Comparison of ENCODE assay signal across 7 mouse cellular contexts in genomic region chr1:167220303-167221174, GRCm38 (mm10).
DNase-seq lines count a peak whose midpoint lies in the region; ATAC-seq and TF ChIP-seq lines count a peak whose summit lies in the region.

No protein-coding gene starts in this region.

- H3K4me2 ChIP-seq in midbrain, embryonic 13.5 days (replicated peaks) = no peak overlapping the region; the same call in 1 of the 2 replicates

- no peaks in the 10 kb centered on the region for H3K9me3 ChIP-seq in midbrain, embryonic 13.5 days

- no peak overlapping the region for H3K27ac ChIP-seq in cortical plate, adult 2 months (ENCODE audit: insufficient read depth, low read length)
- no peak overlapping the region for H3K27ac ChIP-seq in midbrain, embryonic 13.5 days

- H3K4me3 ChIP-seq in cortical plate, adult 2 months (ENCODE audit: insufficient read depth, low read length) = no peak overlapping the region
- no peak overlapping the region for H3K4me3 ChIP-seq in midbrain, embryonic 13.5 days (replicated peaks)

- DNase-seq in adrenal gland, adult (ENCODE audit: inconsistent age in 2 of 2, low spot score in 1 of 2) = peak; percentile 78 to 95
- DNase-seq in gastrocnemius, postnatal 14 days = peak; percentile 74
- peak; percentile 63 for DNase-seq in kidney, adult 11 months
- DNase-seq in left cerebral cortex, postnatal 4 days = peak; percentile 85
- DNase-seq in spleen, adult 12 weeks (ENCODE audit: low spot score) = peak; percentile 63

- TF ChIP-seq POLR2A in cortical plate, adult 2 months (IDR thresholded peaks at IDR 0.05; ENCODE audit: extremely low read depth, insufficient read depth, low read length) = no peak

- no peak overlapping the region for H3K9ac ChIP-seq in midbrain, embryonic 13.5 days (replicated peaks)

- peak; percentile 78 for ATAC-seq in midbrain, embryonic 13.5 days

- no peaks in the 10 kb centered on the region for H3K27me3 ChIP-seq in midbrain, embryonic 13.5 days

- H3K4me1 ChIP-seq in cortical plate, adult 2 months (ENCODE audit: control insufficient read depth, insufficient read depth, low read length) = no peaks in the 10 kb centered on the region
- no peaks in the 10 kb centered on the region; the same call in 1 of the 2 replicates for H3K4me1 ChIP-seq in midbrain, embryonic 13.5 days (replicated peaks)

- WGBS in midbrain, embryonic 13.5 days = 4% methylated on average over 5 of the region's 5 CpGs

- TF ChIP-seq CTCF in cortical plate, adult 2 months (IDR thresholded peaks at IDR 0.05; ENCODE audit: extremely low read depth, insufficient read depth, low read length) = peak; percentile 97

- intact Hi-C loops in gastrocnemius, postnatal 14 days (cut with DNase I; ENCODE audit: low total_unique reads) = loop anchor here (2.0 to 10.0 kb wide), 2 partner anchors 64 to 116 kb away; partner anchors contain the start of gene Uck2
- intact Hi-C loops in left cerebral cortex, postnatal 4 days (cut with DNase I) = loop anchor here (2.0 to 10.0 kb wide), 2 partner anchors 54 to 116 kb away; no protein-coding TSS in a partner anchor

- peaks cover 19% of the 10 kb centered on the region for H3K36me3 ChIP-seq in midbrain, embryonic 13.5 days
